Comparison of ENCODE assay signal across 13 mouse cellular contexts in genomic region chr6:119490549-119490948, GRCm38 (mm10). TPM values are rescaled to one million over a fixed set of nuclear protein-coding genes. Genes with fewer than 3 reads are reported as not detected.
A peak's percentile ranks its signal among the peaks of the same experiment; 100 is the strongest.
DNase-seq lines count a peak whose midpoint lies in the region; ATAC-seq and TF ChIP-seq lines count a peak whose summit lies in the region.
"Had no signal": no experiment of that assay in that cellular context is flagged by ENCODE, and none has a peak within 500 bp of the region (broad histone marks: within the 10 kb centered on the region; RNA-seq: fewer than 3 reads in every experiment).

No protein-coding gene starts in this region.

- no peak overlapping the region for H3K9ac ChIP-seq in lung, embryonic 15.5 days
- H3K9ac ChIP-seq in forebrain, embryonic 11.5 days (ENCODE audit: low read length) = peak overlapping the region; percentile 47
- H3K9ac ChIP-seq in intestine, embryonic 15.5 days = no peak overlapping the region

- H3K27me3 ChIP-seq in lung, embryonic 15.5 days = no peaks in the 10 kb centered on the region
- no peaks in the 10 kb centered on the region for H3K27me3 ChIP-seq in forebrain, embryonic 11.5 days (ENCODE audit: control insufficient read depth, insufficient read depth, low read length)
- H3K27me3 ChIP-seq in intestine, embryonic 15.5 days (replicated peaks) = no peaks in the 10 kb centered on the region
- no peaks in the 10 kb centered on the region for H3K27me3 ChIP-seq in small intestine, adult 2 months (ENCODE audit: control insufficient read depth, insufficient read depth, low read length)

- H3K4me3 ChIP-seq in lung, embryonic 15.5 days = no peak overlapping the region
- H3K4me3 ChIP-seq in forebrain, embryonic 11.5 days (ENCODE audit: low read depth, low read length) = no peak overlapping the region
- no peak overlapping the region for H3K4me3 ChIP-seq in intestine, embryonic 15.5 days (replicated peaks)
- 0 out of 2 replicates have a peak overlapping the region, but pooled peaks have one; percentile 7 for H3K4me3 ChIP-seq in small intestine, adult 2 months (ENCODE audit: low read depth, low read length)
- H3K4me3 ChIP-seq: layer of hippocampus, adult 2 months had no signal

- H3K27ac ChIP-seq in lung, embryonic 15.5 days = no peak overlapping the region
- H3K27ac ChIP-seq in forebrain, embryonic 11.5 days (ENCODE audit: low read depth, low read length) = no peak overlapping the region
- no peak overlapping the region for H3K27ac ChIP-seq in intestine, embryonic 15.5 days
- H3K27ac ChIP-seq in small intestine, adult 2 months (ENCODE audit: insufficient read depth, low read depth, low read length) = no peak overlapping the region
- H3K27ac ChIP-seq: layer of hippocampus, adult 2 months had no signal

- no peaks in the 10 kb centered on the region for H3K36me3 ChIP-seq in lung, embryonic 15.5 days
- no peaks in the 10 kb centered on the region for H3K36me3 ChIP-seq in forebrain, embryonic 11.5 days (ENCODE audit: control insufficient read depth, insufficient read depth, low read length)
- H3K36me3 ChIP-seq in intestine, embryonic 15.5 days = no peaks in the 10 kb centered on the region
- H3K36me3 ChIP-seq in small intestine, adult 2 months (ENCODE audit: control insufficient read depth, insufficient read depth, low read length) = no peaks in the 10 kb centered on the region

- no peak for ATAC-seq in lung, embryonic 15.5 days (ENCODE audit: borderline replicate concordance, extremely low read depth, low FRiP score, low TSS enrichment)
- no peak for ATAC-seq in forebrain, embryonic 11.5 days (replicated peaks; ENCODE audit: low FRiP score)
- ATAC-seq in intestine, embryonic 15.5 days = no peak

- H3K9me3 ChIP-seq in lung, embryonic 15.5 days = no peaks in the 10 kb centered on the region
- no peaks in the 10 kb centered on the region for H3K9me3 ChIP-seq in forebrain, embryonic 11.5 days (ENCODE audit: control insufficient read depth, low read length)
- no peaks in the 10 kb centered on the region for H3K9me3 ChIP-seq in intestine, embryonic 15.5 days
- H3K9me3 ChIP-seq: G1E had no signal

- TF ChIP-seq CTCF in small intestine, adult 2 months (IDR thresholded peaks at IDR 0.05; ENCODE audit: extremely low read depth, insufficient read length, insufficient replicate concordance, low read depth, low read length) = no peak

- no peak for DNase-seq in lung, postnatal 4 days
- DNase-seq in forebrain, embryonic 11.5 days (ENCODE audit: low spot score) = peak; percentile 67
- no peak for DNase-seq in cerebellum, adult 8-10 months
- DNase-seq in thymus, postnatal 4 days = no peak
- DNase-seq: adrenal gland, postnatal 14 days; cerebellum, postnatal 36 days; gastrocnemius, postnatal 14 days; lung, adult 2 months had no signal

- 29% methylated on average over 11 of the region's 11 CpGs for WGBS in lung, embryonic 15.5 days
- 4% methylated on average over 11 of the region's 11 CpGs for WGBS in forebrain, embryonic 11.5 days
- 44% methylated on average over 11 of the region's 11 CpGs for WGBS in intestine, embryonic 15.5 days
- WGBS in small intestine, adult 2 months = 72% methylated on average over 11 of the region's 11 CpGs

- peak overlapping the region; percentile 29; the same call in 1 of the 2 replicates for H3K4me2 ChIP-seq in lung, embryonic 15.5 days
- H3K4me2 ChIP-seq in forebrain, embryonic 11.5 days (ENCODE audit: low read depth, low read length, severe bottlenecking) = peak overlapping the region; percentile 35; the same call in 1 of the 2 replicates
- 0 out of 2 replicates have a peak overlapping the region, but pooled peaks have one; percentile 4 for H3K4me2 ChIP-seq in intestine, embryonic 15.5 days (replicated peaks)

- H3K4me1 ChIP-seq in lung, embryonic 15.5 days = peaks cover 18% of the 10 kb centered on the region
- H3K4me1 ChIP-seq in forebrain, embryonic 11.5 days (replicated peaks; ENCODE audit: control insufficient read depth, insufficient read depth, low read length) = peaks cover 35% of the 10 kb centered on the region
- H3K4me1 ChIP-seq in intestine, embryonic 15.5 days (replicated peaks) = peaks cover 10% of the 10 kb centered on the region
- peaks cover 20% of the 10 kb centered on the region; the same call in 1 of the 2 replicates for H3K4me1 ChIP-seq in small intestine, adult 2 months (ENCODE audit: control insufficient read depth, insufficient read depth, insufficient read length, low read length)

- TF ChIP-seq POLR2A in small intestine, adult 2 months (IDR thresholded peaks at IDR 0.05; ENCODE audit: low read depth, low read length) = no peak

RNA-seq across cellular contexts. Expression of gene Fbxl14, which starts 11.1 kb away (rescaled TPM):
- polyA plus RNA-seq in lung, embryonic 15.5 days (2015; fragmentation: Nextera tagmentation; extraction: Ambion mirVana) = 4.5 and 4.6 TPM in 2 replicates
- polyA plus RNA-seq in forebrain, embryonic 11.5 days (2014; fragmentation: Nextera tagmentation; extraction: Ambion mirVana) = 5.6 and 6.3 TPM in 2 replicates
- polyA plus RNA-seq in intestine, embryonic 15.5 days (2015; fragmentation: Nextera tagmentation; extraction: Ambion mirVana) = 4.6 and 4.7 TPM in 2 replicates
- 42.7 and 79.6 TPM in 2 replicates for polyA plus RNA-seq in small intestine, adult 2 months (2012; rRNA removed)

RNA-seq across cellular contexts. Expression of gene Wnt5b, which starts 53.6 kb away (rescaled TPM):
- 7.7 and 8.2 TPM in 2 replicates for polyA plus RNA-seq in lung, embryonic 15.5 days (2015; fragmentation: Nextera tagmentation; extraction: Ambion mirVana)
- polyA plus RNA-seq in forebrain, embryonic 11.5 days (2014; fragmentation: Nextera tagmentation; extraction: Ambion mirVana) = 14.5 and 16.1 TPM in 2 replicates
- polyA plus RNA-seq in intestine, embryonic 15.5 days (2015; fragmentation: Nextera tagmentation; extraction: Ambion mirVana) = 7.3 and 7.4 TPM in 2 replicates
- polyA plus RNA-seq in small intestine, adult 2 months (2012; rRNA removed) = 1.8 and 1.9 TPM in 2 replicates
